Mouse (Mus musculus): ENCODE results near the gene Mup19. TPM values are rescaled to one million over a fixed set of nuclear protein-coding genes. Genes with fewer than 3 reads are reported as not detected.

Mup19 gene
- polyA plus RNA-seq, 1 experiment from 2014 or later = 0.33 TPM

Other genes starting within 250 kb of the Mup19 start
- not detected in 2 replicates for gene Mup17, start 186.4 kb downstream of the Mup19 start, polyA plus RNA-seq (2016; fragmentation: Nextera tagmentation; extraction: Ambion mirVana)
- not detected in 2 replicates for gene Mup18, start 108.1 kb downstream of the Mup19 start, polyA plus RNA-seq (2016; fragmentation: Nextera tagmentation; extraction: Ambion mirVana)
- gene Mup5, start 53.0 kb upstream of the Mup19 start, polyA plus RNA-seq (2016; fragmentation: Nextera tagmentation; extraction: Ambion mirVana) = not detected in 2 replicates